Mouse (Mus musculus) cortical plate, adult 2 months (tissue): ENCODE results near the gene Tenm2.

Experiments used
- CTCF ChIP-seq: fragments of 200-500 bp; IDR thresholded peaks from 2 replicates; pipeline ENCODE4 v1.5.1; 2011; ENCODE audit warnings: mild to moderate bottlenecking, control low read depth, low read length; ENCODE audit not compliant: insufficient read depth; ENCODE audit errors: extremely low read depth
- POLR2A ChIP-seq: fragments of 200-500 bp; IDR thresholded peaks from 2 replicates; pipeline ENCODE4 v1.6.1; 2011; ENCODE audit warnings: mild to moderate bottlenecking, low read length, control low read depth; ENCODE audit not compliant: insufficient read depth; ENCODE audit errors: extremely low read depth

DNA sequence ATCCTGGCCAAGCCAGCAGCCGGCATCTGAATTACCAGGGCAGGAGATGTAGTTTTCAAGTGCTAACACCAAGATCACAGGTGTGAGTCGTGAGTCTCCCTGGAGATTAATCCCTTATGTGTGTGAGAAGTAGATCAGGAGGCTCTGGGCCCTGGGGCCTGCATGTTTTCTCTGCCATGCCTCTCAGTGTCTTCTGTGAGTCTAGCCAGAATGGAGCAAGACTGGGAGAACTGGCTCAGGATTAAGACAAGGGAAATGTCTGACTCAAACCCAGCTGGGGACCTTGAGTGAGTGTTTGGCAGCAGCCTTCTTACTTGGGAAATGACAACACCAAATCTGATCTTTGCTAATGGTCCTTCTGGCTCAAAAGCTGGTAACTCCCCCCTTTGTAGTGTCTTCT, 1183.2 kb downstream of the Tenm2 start:
- no peak for TF ChIP-seq CTCF
- TF ChIP-seq POLR2A = no peak
